Mouse (Mus musculus) testis, adult 2 months (tissue): Measurements from ENCODE around the gene Rhno1. TPM values are rescaled to one million over a fixed set of nuclear protein-coding genes. Genes with fewer than 3 reads are reported as not detected.

Source experiments
- H3K27ac ChIP-seq: fragments of 200-500 bp; 2 replicates; pipeline ENCODE4 v1.5.1; 2012; ENCODE audit warnings: low read depth, low read length; ENCODE audit not compliant: control insufficient read depth, insufficient read depth
- H3K27me3 ChIP-seq: fragments of 200-500 bp; 2 replicates; pipeline ENCODE4 v1.6.1; 2012; ENCODE audit warnings: mild to moderate bottlenecking, low read length, moderate library complexity; ENCODE audit not compliant: control insufficient read depth, insufficient read depth
- H3K36me3 ChIP-seq: fragments of 200-500 bp; 2 replicates; pipeline ENCODE4 v1.6.1; 2012; ENCODE audit warnings: mild to moderate bottlenecking, low read length; ENCODE audit not compliant: control insufficient read depth, insufficient read depth
- H3K4me1 ChIP-seq: fragments of 200-500 bp; 2 replicates; pipeline ENCODE4 v1.6.1; 2012; ENCODE audit warnings: low read length; ENCODE audit not compliant: control insufficient read depth, insufficient read depth
- H3K4me3 ChIP-seq: fragments of 200-500 bp; 2 replicates; pipeline ENCODE4 v1.5.1; 2012; ENCODE audit warnings: low read depth, mild to moderate bottlenecking, low read length, moderate library complexity, mixed read lengths; ENCODE audit not compliant: control insufficient read depth
- CTCF ChIP-seq: fragments of 200-500 bp; IDR thresholded peaks from 2 replicates; pipeline ENCODE4 v1.5.1; 2012; ENCODE audit warnings: low read depth, mild to moderate bottlenecking, inconsistent platforms, low read length, moderate library complexity; ENCODE audit not compliant: control insufficient read depth, insufficient read depth, insufficient replicate concordance
- POLR2A ChIP-seq: fragments of 200-500 bp; IDR thresholded peaks from 2 replicates; pipeline ENCODE4 v1.6.1; 2012; ENCODE audit warnings: low read depth, mild to moderate bottlenecking, inconsistent platforms, low read length, moderate library complexity; ENCODE audit not compliant: control insufficient read depth
- polyA plus RNA-seq: library from polyadenylated mRNA; depleted of rRNA; stranded (reverse); fragments of >200 nt; gene quantifications from 2 replicates; pipeline ENCODE4 v1.2.3, GENCODE M21; 2012

Gene Rhno1
- polyA plus RNA-seq, 1 experiment = 47.9 TPM

DNA sequence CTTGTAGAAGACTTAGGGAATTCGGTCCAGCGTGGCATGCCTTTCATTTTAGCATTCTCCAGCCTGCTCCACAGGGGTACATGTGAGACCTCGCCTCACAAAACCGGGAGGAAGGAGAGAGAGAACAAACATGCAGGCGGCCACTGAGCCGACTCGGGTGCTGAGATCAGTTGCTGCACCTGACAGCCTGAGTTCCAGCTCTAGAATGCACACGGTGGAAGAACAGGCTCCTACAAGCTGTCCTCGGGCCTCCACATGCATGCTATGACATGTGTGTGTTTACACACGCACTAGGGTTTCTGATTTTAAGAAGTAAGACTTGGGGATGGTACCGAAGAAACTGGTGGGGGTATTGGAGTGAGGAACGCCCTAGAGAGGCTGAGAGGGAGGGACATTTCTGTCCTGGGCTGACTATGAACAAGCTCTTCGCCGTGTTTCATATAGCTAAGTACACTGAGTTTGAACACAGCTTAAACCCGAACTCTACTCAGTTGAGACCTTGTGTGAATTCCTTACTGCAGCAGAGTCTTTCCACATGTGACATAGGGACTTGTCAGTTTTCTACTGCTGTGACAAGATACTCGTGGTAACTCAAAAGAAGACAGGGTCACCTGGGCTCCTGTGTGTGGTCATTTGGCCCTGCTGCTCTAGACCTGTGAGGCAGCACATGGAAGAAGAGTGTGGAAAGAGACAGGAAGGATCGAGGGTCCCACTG, 13.8 kb upstream of the Rhno1 start:
- no peaks in the 10 kb centered on the region for H3K27me3 ChIP-seq
- H3K36me3 ChIP-seq = no peaks in the 10 kb centered on the region
- peaks cover 2% of the 10 kb centered on the region; the same call in 1 of the 2 replicates for H3K4me1 ChIP-seq
- peak overlapping the region; percentile 58 for H3K4me3 ChIP-seq
- no peak overlapping the region for H3K27ac ChIP-seq
- TF ChIP-seq CTCF (no peak), POLR2A (no peak)

DNA sequence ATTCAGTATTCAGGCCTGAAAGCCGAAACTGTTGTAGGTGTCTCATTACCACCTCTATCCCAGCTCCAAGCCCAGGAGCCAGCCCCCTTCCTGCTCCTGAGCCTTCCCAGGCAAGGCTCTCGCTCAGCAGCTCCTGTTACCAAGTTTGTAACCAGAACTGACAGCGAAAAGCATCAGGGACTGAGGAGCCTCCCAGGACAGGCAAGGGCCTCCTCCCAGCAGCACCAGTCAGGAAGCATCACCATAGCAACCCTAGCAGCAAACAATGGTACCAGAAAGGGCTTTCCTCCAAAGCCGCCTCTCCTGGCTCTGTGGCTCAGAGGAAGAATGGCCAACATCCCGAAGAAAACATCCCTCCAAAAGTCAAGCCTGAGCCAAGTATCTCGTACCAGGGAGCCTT, 12.5 kb upstream of the Rhno1 start, which contains the start of the genes Tex52 and Gm44596:
Tex52 (plus strand) TSS at position 265 of the 400 bp plus-strand sequence.
Gm44596 (plus strand) TSS at position 312 of the 400 bp plus-strand sequence.
- Histone ChIP-seq H3K4me3 (peak within 1 kb of the TSS; percentile 69), H3K4me1 (peaks cover 2% of the 10 kb centered on the region; the same call in 1 of the 2 replicates), H3K27ac (peak within 1 kb of the TSS; percentile 51), H3K36me3 (no peaks in the 10 kb centered on the region; the same call in 1 of the 2 replicates), H3K27me3 (no peaks in the 10 kb centered on the region)
- TF ChIP-seq POLR2A = 0 out of 2 replicates have a peak, but pooled peaks have one; percentile 12
- TF ChIP-seq CTCF = no peak

GRCm38 (mm10) chr6:128370040-128370439, 7.3 kb upstream of the Rhno1 start:
- H3K4me1 ChIP-seq = no peaks in the 10 kb centered on the region; the same call in 1 of the 2 replicates
- no peak overlapping the region for H3K4me3 ChIP-seq
- H3K36me3 ChIP-seq = no peaks in the 10 kb centered on the region; the same call in none of the 2 replicates
- no peak for TF ChIP-seq POLR2A
- no peak for TF ChIP-seq CTCF
- H3K27ac ChIP-seq = no peak overlapping the region
- no peaks in the 10 kb centered on the region for H3K27me3 ChIP-seq

- Histone ChIP-seq H3K27ac (no peak overlapping the region), H3K4me1 (peaks cover 4% of the 10 kb centered on the region), H3K4me3 (no peak overlapping the region), H3K36me3 (no peaks in the 10 kb centered on the region; the same call in none of the 2 replicates), H3K27me3 (no peaks in the 10 kb centered on the region)
- TF ChIP-seq POLR2A = no peak
- TF ChIP-seq CTCF = no peak
Observed at GRCm38 (mm10) chr6:128366466-128366865, 3.8 kb upstream of the Rhno1 start.

DNA sequence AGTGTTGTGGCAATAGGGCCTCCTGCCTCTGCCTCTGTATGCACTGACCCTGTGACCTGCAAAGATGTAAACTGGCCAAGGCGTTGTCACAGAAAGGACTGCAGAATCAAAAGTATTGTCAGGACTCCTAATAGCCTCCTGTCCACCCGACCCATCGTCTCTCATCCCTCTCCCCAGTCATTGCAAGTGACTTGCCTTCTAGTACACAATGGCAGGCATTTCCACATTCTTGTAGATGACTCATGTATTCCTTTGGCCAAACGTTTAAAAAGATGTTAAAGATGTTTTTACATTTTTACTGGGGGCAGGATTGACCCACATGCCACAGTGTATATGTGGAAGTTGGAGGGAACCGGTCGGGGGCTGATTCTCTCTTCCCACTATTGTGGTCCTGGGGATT, 2.0 kb upstream of the Rhno1 start:
- H3K4me1 ChIP-seq = peaks cover 4% of the 10 kb centered on the region
- H3K4me3 ChIP-seq = no peak overlapping the region
- no peak for TF ChIP-seq POLR2A
- no peak for TF ChIP-seq CTCF
- H3K27ac ChIP-seq = no peak overlapping the region
- no peaks in the 10 kb centered on the region; the same call in 1 of the 2 replicates for H3K36me3 ChIP-seq
- H3K27me3 ChIP-seq = no peaks in the 10 kb centered on the region

DNA sequence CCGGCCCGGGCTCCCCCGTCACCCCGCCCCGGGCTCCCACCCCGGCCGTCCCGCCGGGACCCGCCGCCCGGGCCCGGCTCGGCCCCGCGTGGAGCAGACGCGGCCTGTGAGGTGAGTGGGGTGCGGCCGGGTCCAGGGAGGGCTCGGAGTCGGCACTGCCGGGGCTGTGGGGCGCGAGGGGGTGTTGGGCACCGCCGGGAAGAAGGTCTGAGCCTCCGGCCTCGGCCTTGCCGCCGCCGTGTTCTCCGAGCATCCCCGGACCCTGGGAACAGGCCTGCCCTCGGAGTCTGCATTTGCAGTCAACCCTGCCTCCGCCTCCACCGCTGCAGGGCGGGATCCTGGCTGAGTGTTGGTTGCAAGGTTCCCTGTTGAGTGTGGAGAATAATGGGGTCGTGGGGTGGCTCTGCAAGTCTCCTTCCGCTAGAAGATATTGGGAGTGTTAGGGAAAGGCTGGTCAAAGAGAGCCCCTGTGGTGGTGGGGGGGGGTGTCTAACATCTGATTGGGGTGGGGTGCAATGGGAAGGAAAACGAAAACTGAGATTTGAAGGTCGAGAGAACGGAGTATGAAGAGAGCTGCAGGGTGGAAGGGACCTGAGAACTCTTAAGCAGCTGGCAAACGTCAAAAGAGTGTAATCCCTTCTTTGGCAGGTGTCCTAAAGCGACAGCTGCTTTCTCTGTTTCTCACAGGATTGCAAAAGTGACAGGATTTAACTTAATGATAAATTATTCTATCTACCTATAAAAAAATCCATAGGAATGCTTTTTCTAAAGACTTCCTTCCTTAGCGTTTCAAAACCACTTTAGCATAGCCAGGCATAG, 505 bp upstream of the Rhno1 start:
- no peaks in the 10 kb centered on the region; the same call in 1 of the 2 replicates for H3K36me3 ChIP-seq
- peak overlapping the region; percentile 83 for H3K4me3 ChIP-seq
- peaks cover 4% of the 10 kb centered on the region for H3K4me1 ChIP-seq
- TF ChIP-seq CTCF = no peak
- TF ChIP-seq POLR2A = no peak
- H3K27ac ChIP-seq = peak overlapping the region; percentile 40
- no peaks in the 10 kb centered on the region for H3K27me3 ChIP-seq

DNA sequence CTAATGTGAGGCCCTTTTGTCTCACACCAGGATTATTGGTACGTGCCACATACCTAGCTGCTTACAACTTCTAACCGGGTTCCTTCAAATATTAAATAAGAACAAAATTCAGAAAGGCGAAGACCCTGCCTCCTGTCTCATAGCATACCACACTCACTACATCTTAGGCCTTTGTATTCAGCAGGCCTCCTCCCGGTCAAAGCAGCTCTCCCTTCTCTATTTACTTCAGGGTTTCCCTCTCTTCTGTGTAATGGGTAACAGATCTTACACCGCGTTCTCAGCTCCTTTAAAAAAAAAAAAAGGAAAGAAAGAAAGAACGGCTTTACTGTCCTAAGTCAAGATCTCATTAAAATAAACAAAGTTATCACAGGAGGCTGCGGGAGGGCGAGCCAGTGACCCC, 810 bp downstream of the Rhno1 start:
- peak overlapping the region; percentile 65 for H3K27ac ChIP-seq
- peak overlapping the region; percentile 83 for H3K4me3 ChIP-seq
- peaks cover 4% of the 10 kb centered on the region for H3K4me1 ChIP-seq
- TF ChIP-seq CTCF = no peak
- TF ChIP-seq POLR2A = no peak
- no peaks in the 10 kb centered on the region for H3K36me3 ChIP-seq
- H3K27me3 ChIP-seq = no peaks in the 10 kb centered on the region
